Mouse (Mus musculus) heart, embryonic 10.5 days (tissue): ENCODE results near the gene Ak9. TPM values are rescaled to one million over a fixed set of nuclear protein-coding genes. Genes with fewer than 3 reads are reported as not detected.
A peak's percentile ranks its signal among the peaks of the same experiment; 100 is the strongest.
"Not testable (repeated sequence)": the region's sequence is repeated elsewhere in the genome, so short reads cannot be mapped to it uniquely, and the experiment has no call there.

ENCODE experiments used
- DNase-seq: peaks from one replicate; pipeline ENCODE4 v3.0.0-alpha.2; 2017; ENCODE audit warnings: low spot score
- H3K27ac ChIP-seq: fragments of 300-500 bp; sonication (generic); 2 replicates; pipeline ENCODE4 v1.5.1; 2016; ENCODE audit warnings: mild to moderate bottlenecking
- H3K27me3 ChIP-seq: fragments of 300-500 bp; sonication (generic); 2 replicates; pipeline ENCODE4 v1.6.1; 2016; ENCODE audit warnings: mild to moderate bottlenecking; ENCODE audit not compliant: poor library complexity, insufficient read depth, severe bottlenecking
- H3K36me3 ChIP-seq: fragments of 300-500 bp; sonication (generic); 2 replicates; pipeline ENCODE4 v1.6.1; 2016; ENCODE audit warnings: mild to moderate bottlenecking, moderate library complexity
- H3K4me1 ChIP-seq: fragments of 300-500 bp; sonication (generic); 2 replicates; pipeline ENCODE4 v1.6.1; 2016; ENCODE audit warnings: mild to moderate bottlenecking
- H3K4me3 ChIP-seq: fragments of 300-500 bp; sonication (generic); 2 replicates; pipeline ENCODE4 v1.5.1; 2016; ENCODE audit warnings: mild to moderate bottlenecking, moderate library complexity
- H3K9me3 ChIP-seq: fragments of 300-500 bp; sonication (generic); 2 replicates; pipeline ENCODE4 v1.6.1; 2016; ENCODE audit warnings: mild to moderate bottlenecking, moderate library complexity
- WGBS: fragments of 180-500 bp; shearing (Covaris S2); methylation state at CpG from one replicate; pipeline ENCODE4 v1.1.7; 2016; 5-methylcytosine and 5-hydroxymethylcytosine counted together
- polyA plus RNA-seq: library from polyadenylated mRNA; unstranded; fragments of >200 nt; fragmentation: Nextera tagmentation; extraction: Ambion mirVana; gene quantifications from 2 replicates; pipeline ENCODE4 v1.2.1, GENCODE M21; 2016

Ak9 gene
- polyA plus RNA-seq, 1 experiment from 2014 or later, result 0.03 TPM

- Histone ChIP-seq H3K4me3 (no peak overlapping the region), H3K27ac (no peak overlapping the region), H3K9me3 (no peaks in the 10 kb centered on the region), H3K36me3 (no peaks in the 10 kb centered on the region), H3K4me1 (no peaks in the 10 kb centered on the region), H3K27me3 (no peaks in the 10 kb centered on the region)
- DNase-seq, result no peak
- 74% methylated on average over 15 of the region's 15 CpGs for WGBS
Measured at GRCm38 (mm10) chr10:41385506-41386221, 81.9 kb downstream of the Ak9 start.

- no peak for DNase-seq
- WGBS, result 52% methylated on average over 2 of the region's 2 CpGs
- H3K36me3 ChIP-seq, result no peaks in the 10 kb centered on the region
Measured at GRCm38 (mm10) chr10:41393555-41393954, 89.8 kb downstream of the Ak9 start.

DNA sequence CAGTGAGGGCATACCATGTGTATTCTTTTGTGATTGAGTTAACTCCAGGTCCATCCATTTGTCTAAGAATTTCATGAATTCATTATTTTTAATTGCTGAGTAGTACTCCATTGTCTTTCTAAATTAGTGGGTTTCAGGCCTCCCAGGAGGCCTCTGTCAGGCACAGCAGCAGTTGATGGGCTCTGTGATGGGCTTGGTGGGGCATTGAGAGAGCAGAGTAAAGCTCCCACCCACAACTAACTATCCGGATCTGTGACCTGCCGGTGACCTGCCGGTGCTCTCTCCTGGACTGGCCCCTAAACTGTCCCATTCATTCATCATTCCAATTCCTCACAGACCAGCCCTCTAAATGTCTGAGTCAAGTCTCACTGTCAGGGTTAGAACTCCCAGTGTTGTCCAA lies 97.3 kb downstream of the Ak9 start:
- no peaks in the 10 kb centered on the region for H3K27me3 ChIP-seq
- peaks cover 6% of the 10 kb centered on the region for H3K4me1 ChIP-seq
- H3K36me3 ChIP-seq, result no peaks in the 10 kb centered on the region
- H3K27ac ChIP-seq, result no peak overlapping the region
- WGBS, result 84% methylated on average over 3 of the region's 3 CpGs
- no peak for DNase-seq
- no peak overlapping the region for H3K4me3 ChIP-seq
- no peaks in the 10 kb centered on the region for H3K9me3 ChIP-seq

More at GRCm38 (mm10) chr10:41393555-41393954, 89.8 kb downstream of the Ak9 start:
- no peaks in the 10 kb centered on the region for H3K27me3 ChIP-seq
- no peak overlapping the region for H3K27ac ChIP-seq
- H3K4me1 ChIP-seq, result 0 out of 2 replicates have a peak, but pooled peaks cover 4% of the 10 kb centered on the region
- H3K4me3 ChIP-seq, result no peak overlapping the region
- no peaks in the 10 kb centered on the region for H3K9me3 ChIP-seq

- 59% methylated on average over 2 of the region's 2 CpGs for whole genome bisulfite sequencing
- no peak for DNase-seq
Measured at GRCm38 (mm10) chr10:41403364-41403763, 99.6 kb downstream of the Ak9 start.

GRCm38 (mm10) chr10:41403893-41404612 lies 100.3 kb downstream of the Ak9 start:
- no peak overlapping the region for H3K27ac ChIP-seq
- H3K4me3 ChIP-seq, result no peak overlapping the region
- peaks cover 6% of the 10 kb centered on the region for H3K4me1 ChIP-seq
- DNase-seq, result no peak
- WGBS, result 44% methylated on average over 3 of the region's 3 CpGs
- no peaks in the 10 kb centered on the region for H3K9me3 ChIP-seq
- no peaks in the 10 kb centered on the region for H3K27me3 ChIP-seq
- H3K36me3 ChIP-seq, result no peaks in the 10 kb centered on the region

More at GRCm38 (mm10) chr10:41403364-41403763, 99.6 kb downstream of the Ak9 start:
- no peaks in the 10 kb centered on the region for H3K36me3 ChIP-seq
- H3K27ac ChIP-seq, result no peak overlapping the region
- H3K4me3 ChIP-seq, result no peak overlapping the region
- H3K4me1 ChIP-seq, result peaks cover 6% of the 10 kb centered on the region
- H3K27me3 ChIP-seq, result no peaks in the 10 kb centered on the region
- no peaks in the 10 kb centered on the region for H3K9me3 ChIP-seq

DNA sequence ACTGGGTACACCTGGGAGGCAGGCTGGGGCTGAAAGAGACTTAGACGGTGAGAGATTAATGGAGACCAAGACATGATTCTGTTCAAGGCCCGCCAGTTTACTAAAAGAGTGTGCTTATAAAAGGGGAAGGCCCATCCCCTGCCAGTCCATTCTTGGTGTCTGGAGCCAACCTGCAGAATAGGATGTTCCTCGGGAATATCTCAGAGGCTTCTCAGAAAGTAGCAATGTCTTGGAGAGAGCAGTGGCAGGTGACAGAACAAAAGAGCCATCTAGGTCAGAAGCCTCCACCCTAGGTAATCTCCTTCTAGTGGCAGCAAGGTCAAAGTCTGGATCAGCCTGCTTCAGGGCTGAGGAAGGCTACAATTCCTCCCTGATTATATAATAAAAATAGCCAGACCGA lies 106.4 kb downstream of the Ak9 start:
- not testable (repeated sequence) for H3K4me1 ChIP-seq, H3K4me3 ChIP-seq, H3K9me3 ChIP-seq, H3K27me3 ChIP-seq, H3K27ac ChIP-seq, H3K36me3 ChIP-seq, DNase-seq
- WGBS, result 79% methylated on average over 4 of the region's 4 CpGs

DNA sequence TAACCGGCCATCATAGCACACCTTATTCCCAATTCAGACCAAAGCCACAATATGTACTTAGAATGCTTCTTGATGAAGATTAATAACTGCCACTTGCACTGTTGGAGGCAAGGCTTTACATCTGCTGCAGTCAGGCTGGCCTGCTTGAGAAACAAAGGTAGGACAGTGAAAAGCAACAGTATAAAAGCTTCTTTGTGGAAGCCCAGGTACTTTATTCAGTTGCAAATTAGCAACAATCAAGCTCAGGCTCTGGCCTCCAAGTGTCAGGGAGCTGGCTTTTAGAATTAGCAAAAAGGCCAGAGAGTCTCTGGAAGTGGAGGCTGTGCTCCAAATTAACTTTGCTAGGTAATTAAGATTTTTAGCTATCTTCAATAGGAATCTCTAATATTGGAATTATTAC lies 107.0 kb downstream of the Ak9 start:
- not testable (repeated sequence) for H3K9me3 ChIP-seq, H3K27me3 ChIP-seq, H3K4me3 ChIP-seq, DNase-seq, H3K4me1 ChIP-seq, H3K27ac ChIP-seq, H3K36me3 ChIP-seq
- 94% methylated on average over 1 of the region's 1 CpGs for WGBS

- not testable (repeated sequence) for H3K36me3 ChIP-seq, DNase-seq, H3K9me3 ChIP-seq, H3K4me1 ChIP-seq, H3K27ac ChIP-seq, H3K4me3 ChIP-seq, H3K27me3 ChIP-seq
- 72% methylated on average over 1 of the region's 1 CpGs for WGBS
Measured at GRCm38 (mm10) chr10:41413471-41413870, 109.7 kb downstream of the Ak9 start.

GRCm38 (mm10) chr10:41415368-41415767 lies 111.6 kb downstream of the Ak9 start:
- not testable (repeated sequence) for H3K4me1 ChIP-seq, DNase-seq, H3K27ac ChIP-seq, H3K9me3 ChIP-seq, H3K36me3 ChIP-seq, H3K4me3 ChIP-seq, H3K27me3 ChIP-seq
- 87% methylated on average over 2 of the region's 2 CpGs for WGBS

DNA sequence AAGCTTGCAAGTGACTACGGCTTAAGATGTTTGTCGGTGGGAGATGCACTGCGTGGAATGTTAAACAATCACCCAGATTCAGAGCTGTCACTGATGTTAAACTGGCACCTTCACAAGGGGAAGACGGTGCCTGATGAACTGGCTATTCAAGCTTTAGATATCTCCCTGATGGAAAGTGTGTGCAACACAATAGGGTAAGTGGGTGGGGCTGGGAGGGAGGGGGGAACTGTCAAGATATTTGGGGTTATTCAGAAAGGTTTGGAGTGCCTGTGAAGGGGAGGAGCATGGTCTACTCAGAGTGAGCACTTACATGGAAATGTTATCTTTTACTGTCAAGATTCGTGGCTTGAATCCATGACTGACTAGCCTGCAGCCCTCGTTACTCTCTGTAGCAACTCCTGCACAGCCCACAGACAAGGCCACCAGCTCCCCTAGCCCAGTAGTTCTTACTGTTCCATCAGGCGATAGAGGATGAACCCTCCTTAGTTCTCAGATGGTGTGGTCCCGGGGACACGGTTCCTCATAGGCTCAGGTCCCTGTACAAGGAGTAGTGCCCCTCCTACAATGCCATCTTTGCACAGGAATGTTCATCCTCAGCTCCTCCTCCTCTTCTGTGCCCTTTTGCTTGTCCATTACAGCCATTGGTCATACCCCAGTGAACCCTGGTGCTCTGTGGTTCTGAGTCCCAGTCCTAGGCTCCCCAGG lies 116.9 kb downstream of the Ak9 start:
- Histone ChIP-seq H3K27ac (no peak overlapping the region), H3K4me1 (peaks cover 7% of the 10 kb centered on the region), H3K4me3 (no peak overlapping the region), H3K36me3 (no peaks in the 10 kb centered on the region), H3K27me3 (no peaks in the 10 kb centered on the region), H3K9me3 (no peaks in the 10 kb centered on the region)
- 54% methylated on average over 9 of the region's 9 CpGs for WGBS
- no peak for DNase-seq

DNA sequence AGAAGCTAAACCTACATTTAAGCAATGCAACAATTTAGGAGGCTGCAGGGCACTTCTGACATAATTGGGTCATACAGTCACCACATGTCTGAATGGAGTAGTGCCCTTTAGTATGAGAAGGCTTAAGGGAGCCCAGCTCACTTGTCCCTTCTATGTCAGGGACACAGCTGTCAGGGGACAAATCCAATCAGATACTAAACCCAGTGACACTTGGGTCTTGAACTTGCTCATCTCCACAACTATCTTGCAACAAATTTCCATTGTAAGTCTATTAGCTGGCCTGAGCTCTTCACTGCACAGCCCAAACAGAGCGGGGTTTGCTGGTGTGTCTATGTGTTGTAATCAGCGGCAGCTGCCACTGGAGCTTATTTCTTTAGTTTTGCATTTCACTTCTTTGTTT lies 119.9 kb downstream of the Ak9 start:
- no peaks in the 10 kb centered on the region for H3K9me3 ChIP-seq
- no peak overlapping the region for H3K27ac ChIP-seq
- no peaks in the 10 kb centered on the region for H3K36me3 ChIP-seq
- no peaks in the 10 kb centered on the region for H3K27me3 ChIP-seq
- no peak overlapping the region for H3K4me3 ChIP-seq
- WGBS, result 84% methylated on average over 2 of the region's 2 CpGs
- peaks cover 7% of the 10 kb centered on the region for H3K4me1 ChIP-seq
- peak; percentile 20 for DNase-seq

GRCm38 (mm10) chr10:41426368-41426767 lies 122.6 kb downstream of the Ak9 start:
- no peak overlapping the region for H3K4me3 ChIP-seq

GRCm38 (mm10) chr10:41434624-41435023 lies 130.8 kb downstream of the Ak9 start:
- Histone ChIP-seq H3K36me3 (no peaks in the 10 kb centered on the region), H3K27me3 (peaks cover 7% of the 10 kb centered on the region), H3K4me1 (no peaks in the 10 kb centered on the region), H3K4me3 (no peak overlapping the region), H3K27ac (no peak overlapping the region), H3K9me3 (no peaks in the 10 kb centered on the region)
- DNase-seq, result peak; percentile 76
- WGBS, result 25% methylated on average over 4 of the region's 4 CpGs

More at GRCm38 (mm10) chr10:41426368-41426767, 122.6 kb downstream of the Ak9 start:
- DNase-seq, result peak; percentile 64
- H3K36me3 ChIP-seq, result no peaks in the 10 kb centered on the region
- H3K9me3 ChIP-seq, result no peaks in the 10 kb centered on the region
- WGBS, result 51% methylated on average over 6 of the region's 6 CpGs
- H3K27ac ChIP-seq, result no peak overlapping the region
- H3K27me3 ChIP-seq, result no peaks in the 10 kb centered on the region
- no peaks in the 10 kb centered on the region for H3K4me1 ChIP-seq
